In genomic region chr13:35982985-35983384, GRCm38 (mm10) we compare ENCODE assay signal across 23 mouse cellular contexts. TPM values are rescaled to one million over a fixed set of nuclear protein-coding genes. Genes with fewer than 3 reads are reported as not detected.
"Had no signal": no experiment of that assay in that cellular context is flagged by ENCODE, and none has a peak within 500 bp of the region (broad histone marks: within the 10 kb centered on the region; RNA-seq: fewer than 3 reads in every experiment).

No protein-coding gene starts in this region.

- H3K27me3 ChIP-seq: midbrain, embryonic 12.5 days; neural tube, embryonic 13.5 days; neural tube, embryonic 15.5 days; stomach, embryonic 15.5 days had no signal

- H3K4me3 ChIP-seq: midbrain, embryonic 10.5 days; midbrain, embryonic 12.5 days; myocyte; neural tube, embryonic 13.5 days; neural tube, embryonic 15.5 days; stomach, embryonic 15.5 days had no signal

- H3K4me2 ChIP-seq: lung, embryonic 14.5 days; midbrain, embryonic 12.5 days; neural tube, embryonic 13.5 days; neural tube, embryonic 15.5 days; stomach, embryonic 15.5 days had no signal

- H3K36me3 ChIP-seq: stomach, embryonic 15.5 days had no signal

- H3K27ac ChIP-seq: liver, embryonic 14.5 days; midbrain, embryonic 10.5 days; midbrain, embryonic 12.5 days; neural tube, embryonic 13.5 days; neural tube, embryonic 15.5 days; stomach, embryonic 15.5 days had no signal

- DNase-seq: lung, adult 18-20 months; lung, embryonic 14.5 days; lung, postnatal 10 days; lung, postnatal 4 days; midbrain, embryonic 14.5 days; retina, postnatal 1 day; right cerebral cortex, adult 18-20 months; right cerebral cortex, postnatal 4 days; thymus, adult 18-20 months; thymus, postnatal 14 days; thymus, postnatal 36 days had no signal

- H3K9me3 ChIP-seq: midbrain, embryonic 10.5 days; midbrain, embryonic 12.5 days; neural tube, embryonic 13.5 days; neural tube, embryonic 15.5 days; stomach, embryonic 15.5 days had no signal

- H3K4me1 ChIP-seq: midbrain, embryonic 10.5 days; neural tube, embryonic 15.5 days; stomach, embryonic 15.5 days had no signal

- ATAC-seq: midbrain, embryonic 16.5 days had no signal

- H3K9ac ChIP-seq: liver, embryonic 14.5 days; lung, embryonic 14.5 days; midbrain, embryonic 12.5 days; neural tube, embryonic 13.5 days; neural tube, embryonic 15.5 days; stomach, embryonic 15.5 days had no signal

RNA-seq across cellular contexts. Expression of gene Ppp1r3g, which starts 24.3 kb away (rescaled TPM):
- total RNA-seq: megakaryocyte, adult 5-6 weeks; megakaryocyte-erythroid progenitor cell, adult 5-6 weeks had no signal
- polyA plus RNA-seq: myocyte; spleen, adult 2 months; thymus, postnatal 0 days had no signal
